Mouse (Mus musculus): ENCODE measurements around the gene Lin52.

The Lin52 gene

DNA sequence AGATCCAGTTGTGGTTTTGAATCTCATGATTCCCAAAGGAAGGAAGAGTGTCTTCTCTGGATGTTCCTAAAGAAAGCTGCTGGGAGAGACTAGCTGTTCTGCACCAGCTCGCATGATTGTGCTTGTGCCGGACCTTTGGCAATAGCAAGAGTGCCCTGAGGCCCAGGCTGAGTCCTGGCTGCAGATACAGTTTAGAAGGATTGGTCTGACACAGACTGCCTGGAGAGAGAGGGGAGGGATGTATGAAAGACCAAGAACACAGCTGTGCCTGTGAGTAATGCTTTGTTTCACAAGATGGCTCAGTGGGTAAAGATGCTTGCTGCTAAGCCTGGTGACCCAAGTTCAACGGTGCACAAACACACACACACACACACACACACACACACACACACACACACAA, 11.6 kb downstream of the Lin52 start:
- no peak for DNase-seq (ENCODE audit: extremely low spot score, low read depth, low spot score)

DNA sequence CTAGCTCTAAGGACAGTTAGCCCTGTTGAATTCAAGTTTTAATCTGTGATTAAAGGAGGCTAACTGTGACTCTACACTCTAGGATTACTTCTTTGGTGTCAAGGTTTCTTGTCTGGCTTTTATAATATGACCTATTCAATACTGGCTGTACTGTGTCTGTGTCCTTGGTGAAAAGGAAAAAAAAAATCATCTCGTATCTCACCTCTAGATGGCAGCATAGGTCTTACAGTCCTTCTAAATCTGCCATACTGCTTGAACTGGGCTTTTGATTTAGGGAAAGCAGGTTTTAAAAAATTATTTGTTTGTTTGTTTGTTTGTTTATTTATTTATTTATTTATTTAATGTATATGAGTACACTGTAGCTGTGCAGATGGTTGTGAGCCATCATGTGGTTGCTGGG, 17.5 kb downstream of the Lin52 start:
- no peak for DNase-seq (ENCODE audit: extremely low spot score, low read depth, low spot score)

- DNase-seq (ENCODE audit: extremely low spot score, low read depth, low spot score): no peak
Measured at GRCm38 (mm10) chr12:84478937-84479336, 27.7 kb downstream of the Lin52 start.

DNA sequence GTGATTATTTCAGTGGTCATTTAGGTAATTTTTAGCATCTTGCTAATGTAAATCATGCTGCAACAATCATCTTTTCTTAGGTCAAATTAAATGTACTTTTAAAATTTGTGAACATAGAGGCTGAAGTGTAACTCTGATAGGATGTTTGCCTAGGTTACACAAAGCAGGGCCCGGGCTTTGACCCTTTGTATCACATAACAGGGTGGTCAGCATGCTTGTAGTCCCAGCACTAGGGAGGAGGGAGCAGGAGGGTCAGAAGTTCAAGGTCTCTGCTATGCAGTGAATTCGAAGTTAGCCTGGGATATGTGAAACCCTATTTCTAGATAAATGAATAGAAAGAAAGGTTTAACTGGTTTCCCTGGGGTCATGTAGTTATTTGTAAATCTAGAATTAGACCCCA, 30.0 kb downstream of the Lin52 start:
- no peak for DNase-seq (ENCODE audit: extremely low spot score, low read depth, low spot score)

DNA sequence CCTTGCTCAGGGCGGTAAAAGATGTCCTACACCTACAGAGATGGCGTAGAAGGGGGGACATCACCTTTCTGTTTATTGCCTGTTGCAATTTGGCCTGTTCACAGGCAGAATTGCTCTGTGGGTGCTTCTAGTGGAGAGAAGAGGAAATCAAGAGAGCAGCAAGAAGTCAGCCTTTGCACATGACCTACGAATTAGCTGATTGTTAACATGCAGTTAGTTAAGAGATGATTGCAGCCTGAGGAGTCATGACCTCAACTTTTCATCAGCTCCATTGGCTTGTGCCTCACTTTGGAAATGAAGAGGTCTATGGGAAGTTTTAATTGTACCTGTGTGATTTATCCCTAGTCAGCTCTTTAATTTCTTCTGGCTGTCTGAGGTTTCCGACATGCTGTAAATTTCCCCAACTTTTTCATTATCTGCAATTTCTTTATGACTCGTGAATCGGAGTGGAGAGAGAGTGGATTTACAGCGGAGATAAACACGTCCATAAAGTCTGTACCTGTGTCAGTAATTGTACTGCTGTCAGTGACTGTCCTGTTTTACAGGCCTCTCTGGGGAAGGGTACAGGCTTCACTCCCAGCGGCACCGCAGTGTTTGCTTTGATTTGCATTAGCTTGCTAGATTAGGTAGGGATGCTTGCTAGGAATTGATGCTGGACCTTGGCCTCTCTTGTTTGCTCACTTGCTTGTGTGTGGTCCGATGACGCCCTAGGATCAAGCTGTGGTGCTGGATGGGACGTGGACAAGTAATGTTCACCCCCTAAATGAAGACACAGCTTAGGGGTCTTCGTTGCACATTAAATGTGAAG, 31.8 kb downstream of the Lin52 start:
- no peak for DNase-seq (ENCODE audit: extremely low spot score, low read depth, low spot score)

DNA sequence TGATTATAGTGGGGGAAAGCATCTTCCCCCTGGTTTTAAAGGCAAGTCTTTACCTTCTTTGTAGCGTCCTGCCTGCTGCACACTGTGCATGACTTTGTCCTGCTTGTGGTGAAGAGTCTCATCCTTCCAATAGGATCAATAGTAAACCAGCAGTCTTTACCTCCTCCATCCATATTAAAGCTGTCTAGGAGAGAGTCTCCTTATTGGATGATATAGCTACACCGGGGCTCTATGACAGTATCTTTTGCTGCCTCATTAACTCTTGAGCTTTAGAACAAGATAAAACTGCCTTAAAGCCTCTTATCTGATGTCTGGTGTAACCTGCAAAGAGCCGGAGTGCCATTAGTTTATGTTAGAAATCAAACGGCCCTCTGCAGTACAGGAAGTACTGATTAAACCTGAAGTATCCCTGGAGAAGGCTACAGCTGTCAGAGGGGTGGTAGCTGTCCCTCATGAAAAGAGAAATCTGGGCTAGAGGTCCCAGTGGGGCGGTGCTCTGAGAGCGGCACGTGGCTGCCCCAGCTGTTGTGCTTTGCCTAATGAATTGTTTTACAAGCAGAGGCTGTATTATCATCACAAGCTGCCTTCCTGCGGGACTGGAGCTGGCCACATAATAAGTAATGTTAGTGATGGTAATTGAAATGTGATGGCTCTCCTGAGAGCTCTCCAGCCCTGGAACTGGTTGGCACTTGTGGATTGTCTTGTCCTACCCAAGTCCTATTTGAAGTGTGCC, 36.3 kb downstream of the Lin52 start:
- DNase-seq (ENCODE audit: extremely low spot score, low read depth, low spot score): no peak

GRCm38 (mm10) chr12:84496795-84497194, 45.6 kb downstream of the Lin52 start:
- DNase-seq (ENCODE audit: extremely low spot score, low read depth, low spot score): no peak

- DNase-seq (ENCODE audit: extremely low spot score, low read depth, low spot score): no peak
Measured at GRCm38 (mm10) chr12:84500528-84501263, 49.5 kb downstream of the Lin52 start.

GRCm38 (mm10) chr12:84501278-84501677, 50.1 kb downstream of the Lin52 start:
- no peak for DNase-seq (ENCODE audit: extremely low spot score, low read depth, low spot score)

DNA sequence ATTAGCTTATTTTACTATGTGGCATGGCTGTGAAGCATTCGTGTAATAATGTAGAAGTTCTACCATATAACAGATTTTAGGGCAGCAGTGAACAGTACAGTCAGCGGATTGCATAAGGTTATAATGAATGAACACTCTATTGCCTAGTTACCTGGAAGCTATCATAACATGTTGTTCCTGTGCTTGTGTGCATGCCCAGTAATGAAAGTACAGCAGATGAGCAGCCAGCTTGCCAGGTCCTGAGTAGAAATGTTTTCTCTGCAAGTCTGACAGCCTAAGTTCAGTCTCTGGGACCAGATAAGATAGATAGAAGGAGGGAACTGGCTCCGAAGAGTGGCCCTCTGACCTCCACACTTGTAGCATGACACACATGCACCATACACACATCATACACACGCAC, 55.6 kb downstream of the Lin52 start:
- DNase-seq (ENCODE audit: extremely low spot score, low read depth, low spot score): no peak

- no peak for DNase-seq (ENCODE audit: extremely low spot score, low read depth, low spot score)
Measured at GRCm38 (mm10) chr12:84512016-84512415, 60.8 kb downstream of the Lin52 start.

GRCm38 (mm10) chr12:84515486-84515885, 64.3 kb downstream of the Lin52 start:
- no peak for DNase-seq (ENCODE audit: extremely low spot score, low read depth, low spot score)

DNA sequence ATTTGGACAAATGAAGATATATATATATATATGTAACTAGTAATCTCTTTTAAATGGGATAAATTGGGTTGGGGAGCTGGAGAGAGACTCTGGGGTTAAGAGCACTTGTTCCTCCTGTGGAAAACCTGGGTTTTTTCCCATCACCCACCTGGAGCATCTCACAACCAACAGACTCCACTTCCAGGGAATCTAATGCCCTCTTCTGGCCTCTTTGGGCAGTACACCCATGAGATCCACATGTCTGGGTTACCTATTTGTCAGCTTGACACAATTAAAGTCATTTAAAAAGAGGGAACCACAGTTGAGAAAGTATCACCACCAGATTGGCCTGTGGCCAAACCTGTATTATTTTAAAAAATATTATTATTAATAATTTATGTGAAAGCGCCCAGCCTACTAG, 65.4 kb downstream of the Lin52 start:
- DNase-seq (ENCODE audit: extremely low spot score, low read depth, low spot score): no peak

- no peak for DNase-seq (ENCODE audit: extremely low spot score, low read depth, low spot score)
Measured at GRCm38 (mm10) chr12:84518018-84518417, 66.8 kb downstream of the Lin52 start.

DNA sequence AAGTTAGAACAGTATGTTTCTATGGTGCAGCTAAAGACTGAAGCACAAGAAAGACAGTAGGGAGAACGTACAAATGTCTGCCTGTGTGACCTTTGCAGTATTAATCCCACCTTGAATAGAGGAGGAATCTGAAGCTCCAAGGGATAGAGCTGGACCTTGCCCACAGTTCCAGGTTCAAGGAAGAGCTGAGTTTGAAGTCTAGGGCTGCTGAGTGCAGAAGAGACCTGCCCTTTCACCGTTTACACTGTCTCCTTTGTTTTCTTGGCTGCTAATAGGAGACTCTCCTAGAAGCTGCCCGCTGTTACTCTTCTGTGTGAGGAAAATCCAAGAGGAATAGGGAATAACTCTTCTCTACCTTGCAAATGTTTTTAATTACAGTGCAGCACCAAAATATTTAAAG, 72.5 kb downstream of the Lin52 start:
- DNase-seq (ENCODE audit: extremely low spot score, low read depth, low spot score): peak; percentile 16

DNA sequence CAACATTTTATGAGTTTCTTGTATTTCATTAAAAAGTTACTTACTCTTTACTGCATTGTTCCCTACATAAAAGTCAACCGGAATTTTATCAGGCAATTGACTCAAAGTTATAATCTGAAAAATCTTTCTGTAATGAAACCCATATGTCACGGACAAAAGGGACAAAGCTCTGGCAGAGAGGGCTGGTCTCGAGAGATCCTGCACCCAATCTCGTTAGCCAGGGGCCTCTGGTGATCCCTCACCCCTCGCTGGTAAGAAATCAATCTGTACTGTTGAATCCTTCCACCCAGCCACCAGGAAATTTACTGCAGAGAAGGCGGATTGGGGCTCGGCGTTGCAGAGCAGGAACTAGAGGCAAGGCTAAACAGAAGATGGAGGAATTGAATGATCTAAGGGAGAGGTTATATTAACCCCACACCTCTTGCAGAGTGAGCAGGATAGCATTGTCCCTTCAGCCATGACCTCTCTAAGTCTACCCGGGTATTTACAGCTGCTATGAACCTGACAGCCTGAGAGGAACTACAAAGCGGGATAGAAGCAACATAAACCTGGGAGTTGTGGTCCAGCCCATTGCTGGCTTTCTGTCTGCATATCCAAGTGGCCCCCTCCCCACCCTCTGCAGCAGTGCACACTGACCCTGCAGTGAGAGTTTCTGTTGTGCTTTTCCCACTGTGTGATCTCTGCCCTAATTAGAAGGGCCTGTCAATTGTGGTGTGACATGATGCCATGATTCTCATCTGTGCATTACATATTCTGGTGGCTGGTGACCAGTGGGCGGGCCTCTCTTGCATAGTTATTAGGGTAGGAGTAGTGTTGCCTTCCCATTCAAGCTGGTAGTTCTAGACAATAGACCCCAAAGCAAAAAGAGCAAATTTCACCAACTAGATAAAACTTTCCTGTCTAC, 73.2 kb downstream of the Lin52 start:
- DNase-seq (ENCODE audit: extremely low spot score, low read depth, low spot score): peak; percentile 69

- DNase-seq (ENCODE audit: extremely low spot score, low read depth, low spot score): no peak
Measured at GRCm38 (mm10) chr12:84525422-84525821, 74.2 kb downstream of the Lin52 start.

DNA sequence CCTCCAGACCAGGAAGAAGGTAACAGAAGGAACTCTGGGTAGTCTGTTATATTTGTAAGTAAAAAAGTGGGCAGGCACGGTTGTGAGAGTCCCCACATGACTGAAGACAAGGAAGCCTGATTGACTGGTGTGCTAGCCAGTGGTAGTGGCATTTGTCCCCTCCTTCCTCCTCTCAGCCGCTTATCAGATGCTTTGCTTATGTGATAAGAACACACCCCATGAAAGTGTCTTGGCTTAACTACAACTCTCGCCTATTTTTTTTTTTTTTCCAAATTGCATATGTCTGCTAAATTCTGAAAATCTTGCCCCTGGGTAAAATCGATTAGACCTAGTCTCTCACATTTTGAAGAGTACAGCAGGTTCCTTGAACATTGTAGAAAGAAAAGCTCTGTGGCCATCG, 79.2 kb downstream of the Lin52 start:
- DNase-seq (ENCODE audit: extremely low spot score, low read depth, low spot score): no peak

DNA sequence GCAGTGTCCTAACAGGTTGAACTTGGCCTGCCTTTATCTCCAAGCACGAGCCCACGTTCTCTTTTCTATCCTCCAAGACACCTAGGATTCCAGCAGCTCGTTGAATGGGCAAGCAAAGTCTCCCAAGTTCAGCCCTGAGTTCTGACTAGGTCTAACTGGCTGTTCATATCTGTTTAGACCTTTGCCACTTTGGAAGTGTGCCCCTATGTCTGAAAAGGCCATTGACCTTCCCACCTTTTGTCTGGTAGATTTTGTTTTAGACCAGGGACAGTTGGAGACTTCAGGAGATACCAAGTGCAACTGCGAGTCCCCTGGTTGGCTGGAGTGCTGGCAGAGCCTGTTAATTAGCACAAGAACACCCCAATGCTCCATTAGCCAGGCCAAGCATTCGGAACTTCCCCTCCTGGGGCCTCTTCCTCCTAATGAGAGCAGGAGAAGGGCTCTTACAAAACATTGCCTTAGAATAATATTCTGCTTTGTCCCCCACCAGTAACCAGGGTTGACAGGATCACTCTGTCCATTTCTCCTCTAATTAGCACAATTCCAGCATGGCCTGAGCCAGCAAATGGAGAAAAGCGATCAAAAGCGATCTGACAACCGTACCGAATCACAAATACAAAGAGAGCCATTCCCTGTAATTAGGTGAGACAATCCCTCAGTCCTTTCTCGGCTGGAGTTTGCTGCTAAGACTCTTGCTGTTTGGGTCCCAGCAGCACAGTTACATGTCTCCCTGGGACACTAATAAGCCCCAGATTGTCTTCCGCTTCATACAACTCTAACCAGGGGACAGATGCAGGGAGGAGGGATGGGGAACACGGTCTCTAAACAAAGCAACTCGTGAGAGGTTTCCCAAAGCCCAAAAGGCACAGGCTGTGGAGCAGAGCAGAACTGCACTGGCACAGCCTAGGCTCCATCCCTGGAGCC, 80.9 kb downstream of the Lin52 start:
- DNase-seq (ENCODE audit: extremely low spot score, low read depth, low spot score): no peak

DNA sequence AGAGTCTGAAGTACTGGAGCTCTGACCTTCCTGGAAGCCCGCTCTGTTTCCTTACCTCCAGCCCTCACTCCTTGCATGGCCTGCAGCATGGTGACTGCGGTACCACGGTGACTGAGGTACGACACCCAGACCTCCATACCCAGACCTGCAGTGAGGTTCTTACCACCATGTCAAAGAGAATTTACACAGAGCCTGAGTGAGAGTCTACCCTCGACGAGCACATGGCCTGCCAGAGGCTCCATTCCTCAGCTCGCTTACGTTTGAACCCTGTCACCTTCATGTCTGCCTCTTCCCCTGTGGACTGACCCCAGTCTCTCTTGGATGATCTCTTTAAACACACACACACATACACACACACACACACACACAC, 81.6 kb downstream of the Lin52 start:
- no peak for DNase-seq (ENCODE audit: extremely low spot score, low read depth, low spot score)

Data from hindlimb bud, embryonic 11.5 days (tissue).